Mouse (Mus musculus): ENCODE measurements around the gene Omt2b.

GRCm38 (mm10) chr9:78369786-78370185, 42.4 kb downstream of the Omt2b start:
- TF ChIP-seq CTCF (IDR thresholded peaks at IDR 0.05; ENCODE audit: low read depth) (no peak), EP300 (IDR thresholded peaks at IDR 0.05; ENCODE audit: low read depth) (no peak)
